Mouse (Mus musculus) gastrocnemius, adult 2 months (tissue): ENCODE measurements around the gene Rgs10. TPM values are rescaled to one million over a fixed set of nuclear protein-coding genes. Genes with fewer than 3 reads are reported as not detected.

Experiments used
- DNase-seq: peaks from one replicate; pipeline ENCODE4 v3.0.0; 2022
- H3K27ac ChIP-seq: fragments of 200-600 bp; 2 replicates; pipeline ENCODE4 v1.8.1; 2022; ENCODE audit warnings: mild to moderate bottlenecking
- H3K4me3 ChIP-seq: fragments of 200-600 bp; 2 replicates; pipeline ENCODE4 v1.8.1; 2022; ENCODE audit warnings: mild to moderate bottlenecking, moderate library complexity
- CTCF ChIP-seq: fragments of 200-600 bp; IDR thresholded peaks from 2 replicates; pipeline ENCODE4 v1.8.1; 2022; ENCODE audit warnings: antibody characterized with exemption, mild to moderate bottlenecking, moderate library complexity
- intact Hi-C: fragments of 180-260 bp; cut with DNase I; formaldehyde crosslinking; loops from one replicate; pipeline ENCODE4 v1.15.1; 2025
- long read RNA-seq, 2 experiments: library from polyadenylated mRNA; stranded (forward); transcript quantifications; one replicate each; pipeline ENCODE4 v2.0.0; 2021
- total RNA-seq, 2 experiments: library from RNA; stranded (reverse); gene quantifications; 2 replicates each; pipeline ENCODE4 v1.2.3; 2021

Rgs10 gene
- 1 to 10 TPM; 2.0 to 4.8 TPM for total RNA-seq
- long read RNA-seq, experiment 1, partial matches to known transcripts: 0 of 2 reads
- long read RNA-seq, experiment 1, other reads (novel, unspliced or antisense): 0 of 2 reads
- long read RNA-seq, experiment 2: 0 reads

- H3K4me3 ChIP-seq: peak within 1 kb of the TSS; percentile 90
- H3K27ac ChIP-seq: peak within 1 kb of the TSS; percentile 66
- TF ChIP-seq CTCF: no peak
- intact Hi-C loops: loop anchor here (5.0 kb wide), 1 partner anchor 51 kb away; no protein-coding TSS in a partner anchor
- DNase-seq: peak; percentile 79
Measured at GRCm38 (mm10) chr7:128417930-128418779, at the start of gene Rgs10. Gene Rgs10 (minus strand): TSS chr7:128418758.

- DNase-seq: no peak
- H3K27ac ChIP-seq: no peak overlapping the region
- no peak for TF ChIP-seq CTCF
- peak overlapping the region; percentile 96 for H3K4me3 ChIP-seq
- intact Hi-C loops: loop anchor here (5.0 kb wide), 2 partner anchors 60 to 225 kb away; partner anchors contain the start of genes 9130023H24Rik, Armc5 and Bag3
Measured at GRCm38 (mm10) chr7:128462406-128462805, 43.8 kb upstream of the Rgs10 start.

GRCm38 (mm10) chr7:128461285-128462215 lies 43.0 kb upstream of the Rgs10 start, which contains the start of gene Tial1:
Gene Tial1 (minus strand): TSS chr7:128461717.
- TF ChIP-seq CTCF: no peak
- H3K4me3 ChIP-seq: peak within 1 kb of the TSS; percentile 96
- H3K27ac ChIP-seq: peak within 1 kb of the TSS; percentile 100
- peak; percentile 98 for DNase-seq
- intact Hi-C loops: loop anchor here (5.0 kb wide), 2 partner anchors 61 to 224 kb away; partner anchors contain the start of genes 9130023H24Rik, Armc5 and Bag3

- no peak for DNase-seq
- TF ChIP-seq CTCF: no peak
- intact Hi-C loops: loop anchor here (5.0 kb wide), 2 partner anchors 61 to 224 kb away; partner anchors contain the start of genes 9130023H24Rik, Armc5 and Bag3
Measured at GRCm38 (mm10) chr7:128460865-128461228, 42.3 kb upstream of the Rgs10 start.

GRCm38 (mm10) chr7:128460131-128460864 lies 41.7 kb upstream of the Rgs10 start:
- Histone ChIP-seq H3K4me3 (peak overlapping the region; percentile 96), H3K27ac (peak overlapping the region; percentile 100)
- DNase-seq: peak; percentile 53
- TF ChIP-seq CTCF: no peak
- intact Hi-C loops: loop anchor here (5.0 kb wide), 2 partner anchors 62 to 223 kb away; partner anchors contain the start of genes 9130023H24Rik, Armc5 and Bag3

More at GRCm38 (mm10) chr7:128460865-128461228, 42.3 kb upstream of the Rgs10 start:
- Histone ChIP-seq H3K27ac (peak overlapping the region; percentile 100), H3K4me3 (peak overlapping the region; percentile 96)

GRCm38 (mm10) chr7:128459791-128460130 lies 41.2 kb upstream of the Rgs10 start:
- Histone ChIP-seq H3K27ac (peak overlapping the region; percentile 100), H3K4me3 (peak overlapping the region; percentile 96)
- no peak for TF ChIP-seq CTCF
- intact Hi-C loops: loop anchor here (5.0 kb wide), 2 partner anchors 63 to 222 kb away; partner anchors contain the start of genes 9130023H24Rik, Armc5 and Bag3
- DNase-seq: no peak

- Histone ChIP-seq H3K4me3 (no peak overlapping the region), H3K27ac (peak overlapping the region; percentile 5)
- TF ChIP-seq CTCF: no peak
- intact Hi-C loops: no loop called here
- DNase-seq: no peak
Measured at GRCm38 (mm10) chr7:128458011-128458410, 39.5 kb upstream of the Rgs10 start.

GRCm38 (mm10) chr7:128452731-128453130 lies 34.2 kb upstream of the Rgs10 start:
- intact Hi-C loops: no loop called here
- H3K27ac ChIP-seq: no peak overlapping the region
- DNase-seq: no peak
- TF ChIP-seq CTCF: no peak
- H3K4me3 ChIP-seq: no peak overlapping the region

GRCm38 (mm10) chr7:128440584-128440983 lies 22.0 kb upstream of the Rgs10 start:
- no peak for DNase-seq
- Histone ChIP-seq H3K4me3 (no peak overlapping the region), H3K27ac (no peak overlapping the region)
- no peak for TF ChIP-seq CTCF
- intact Hi-C loops: no loop called here

- no peak overlapping the region for H3K27ac ChIP-seq
- no peak overlapping the region for H3K4me3 ChIP-seq
- no peak for DNase-seq
- no peak for TF ChIP-seq CTCF
- intact Hi-C loops: no loop called here
Measured at GRCm38 (mm10) chr7:128439251-128439650, 20.7 kb upstream of the Rgs10 start.

GRCm38 (mm10) chr7:128438131-128438530 lies 19.6 kb upstream of the Rgs10 start:
- TF ChIP-seq CTCF: no peak
- Histone ChIP-seq H3K27ac (no peak overlapping the region), H3K4me3 (no peak overlapping the region)
- no peak for DNase-seq
- intact Hi-C loops: no loop called here
